Mouse (Mus musculus) right cerebral cortex, adult 2 months (tissue): ENCODE results near the gene Phlpp2.

Experiments
- DNase-seq, 2 experiments: peaks; one replicate each; pipeline ENCODE4 v3.0.0; 2021 to 2022; ENCODE audit warnings: low spot score in 2 of 2

The Phlpp2 gene

GRCm38 (mm10) chr8:109962896-109963295 lies 94.6 kb downstream of the Phlpp2 start:
- DNase-seq, result no peak

- DNase-seq, result no peak
Observed at GRCm38 (mm10) chr8:109963421-109963820, 95.1 kb downstream of the Phlpp2 start.

- no peak for DNase-seq
Observed at GRCm38 (mm10) chr8:109964106-109964505, 95.8 kb downstream of the Phlpp2 start.

GRCm38 (mm10) chr8:109968837-109969236 lies 100.5 kb downstream of the Phlpp2 start:
- no peak for DNase-seq

- no peak for DNase-seq
Observed at GRCm38 (mm10) chr8:109970323-109970722, 102.0 kb downstream of the Phlpp2 start.

GRCm38 (mm10) chr8:109972901-109973300 lies 104.6 kb downstream of the Phlpp2 start:
- DNase-seq, result no peak

- no peak for DNase-seq
Observed at GRCm38 (mm10) chr8:109979339-109979738, 111.0 kb downstream of the Phlpp2 start.

GRCm38 (mm10) chr8:109982386-109983105 lies 114.2 kb downstream of the Phlpp2 start:
- no peak for DNase-seq

- DNase-seq, result no peak
Observed at GRCm38 (mm10) chr8:109983944-109984343, 115.6 kb downstream of the Phlpp2 start.

GRCm38 (mm10) chr8:109986384-109986783 lies 118.0 kb downstream of the Phlpp2 start:
- DNase-seq, result no peak

- DNase-seq, result no peak
Observed at GRCm38 (mm10) chr8:109987776-109988175, 119.4 kb downstream of the Phlpp2 start.

GRCm38 (mm10) chr8:109989151-109989550 lies 120.8 kb downstream of the Phlpp2 start:
- no peak for DNase-seq

GRCm38 (mm10) chr8:109990224-109990623 lies 121.9 kb downstream of the Phlpp2 start, which contains the start of gene Tat:
Tat (plus strand) TSS chr8:109990437.
- DNase-seq, result no peak

- no peak for DNase-seq
Observed at GRCm38 (mm10) chr8:109992166-109992565, 123.8 kb downstream of the Phlpp2 start.

GRCm38 (mm10) chr8:109992951-109993350 lies 124.6 kb downstream of the Phlpp2 start:
- DNase-seq, result no peak
